Mouse (Mus musculus): Measurements from ENCODE around the gene Exoc4. TPM values are rescaled to one million over a fixed set of nuclear protein-coding genes. Genes with fewer than 3 reads are reported as not detected.

Gene Exoc4
- polyA plus RNA-seq, 1 experiment: 9.2 TPM

DNA sequence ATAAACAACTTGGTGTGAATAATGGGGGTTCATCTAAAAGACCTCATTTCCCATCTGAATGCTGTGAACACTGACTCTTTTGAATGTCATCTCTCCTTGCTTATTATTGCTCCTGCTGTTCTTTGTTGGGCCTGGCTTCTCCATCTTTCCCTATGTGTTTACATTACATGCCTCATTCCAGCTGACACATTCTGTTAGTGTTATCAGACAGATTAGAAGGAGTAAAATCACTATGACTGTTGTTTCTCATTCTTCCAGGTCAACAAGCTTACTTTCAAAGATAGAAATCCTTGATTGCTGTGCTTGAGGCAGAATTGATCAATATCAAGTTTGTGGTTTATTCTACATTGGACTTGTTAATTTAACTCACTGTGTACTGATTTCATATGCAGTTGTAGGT is 377.0 kb downstream of the Exoc4 start:
- DNase-seq (ENCODE audit: low spot score): no peak

DNA sequence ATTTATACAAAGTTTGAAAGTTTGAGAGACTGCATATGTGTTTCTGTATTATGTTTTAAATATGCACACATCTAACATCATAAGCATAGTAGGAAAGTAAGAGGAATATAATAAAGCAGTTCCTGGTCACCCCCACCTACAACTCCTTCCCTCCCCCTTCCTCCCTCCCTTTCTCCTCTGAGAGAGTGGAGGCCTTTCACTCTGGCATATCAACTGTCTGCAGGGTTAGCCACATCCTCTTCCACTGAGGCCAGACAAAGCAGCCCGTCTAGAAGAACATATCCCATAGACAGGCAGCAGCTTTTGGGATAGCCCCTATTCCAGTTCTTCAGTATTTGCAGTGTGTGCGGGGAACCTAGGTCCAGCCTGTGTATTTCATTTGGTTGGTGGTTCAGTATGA is 382.2 kb downstream of the Exoc4 start:
- no peak for DNase-seq (ENCODE audit: low spot score)

DNA sequence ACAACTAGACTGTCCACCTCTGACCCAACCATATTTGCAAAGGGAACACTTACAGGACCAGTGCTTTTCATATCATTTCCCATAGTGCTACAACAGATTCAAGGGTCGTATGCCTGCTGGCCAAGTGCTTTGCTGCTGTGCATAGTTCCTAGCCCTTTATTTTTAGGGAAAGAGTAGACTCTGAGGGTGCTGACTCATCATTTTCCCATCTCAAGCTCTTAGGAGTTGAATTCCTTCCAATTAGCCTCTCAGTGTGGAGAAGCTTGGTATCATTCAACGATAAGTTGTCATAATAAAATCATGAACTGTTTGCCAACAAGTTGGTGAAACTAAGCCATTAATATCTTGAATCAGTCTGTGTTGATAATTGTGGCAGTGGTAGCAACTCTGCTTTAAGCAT is 388.3 kb downstream of the Exoc4 start:
- DNase-seq (ENCODE audit: low spot score): no peak

DNA sequence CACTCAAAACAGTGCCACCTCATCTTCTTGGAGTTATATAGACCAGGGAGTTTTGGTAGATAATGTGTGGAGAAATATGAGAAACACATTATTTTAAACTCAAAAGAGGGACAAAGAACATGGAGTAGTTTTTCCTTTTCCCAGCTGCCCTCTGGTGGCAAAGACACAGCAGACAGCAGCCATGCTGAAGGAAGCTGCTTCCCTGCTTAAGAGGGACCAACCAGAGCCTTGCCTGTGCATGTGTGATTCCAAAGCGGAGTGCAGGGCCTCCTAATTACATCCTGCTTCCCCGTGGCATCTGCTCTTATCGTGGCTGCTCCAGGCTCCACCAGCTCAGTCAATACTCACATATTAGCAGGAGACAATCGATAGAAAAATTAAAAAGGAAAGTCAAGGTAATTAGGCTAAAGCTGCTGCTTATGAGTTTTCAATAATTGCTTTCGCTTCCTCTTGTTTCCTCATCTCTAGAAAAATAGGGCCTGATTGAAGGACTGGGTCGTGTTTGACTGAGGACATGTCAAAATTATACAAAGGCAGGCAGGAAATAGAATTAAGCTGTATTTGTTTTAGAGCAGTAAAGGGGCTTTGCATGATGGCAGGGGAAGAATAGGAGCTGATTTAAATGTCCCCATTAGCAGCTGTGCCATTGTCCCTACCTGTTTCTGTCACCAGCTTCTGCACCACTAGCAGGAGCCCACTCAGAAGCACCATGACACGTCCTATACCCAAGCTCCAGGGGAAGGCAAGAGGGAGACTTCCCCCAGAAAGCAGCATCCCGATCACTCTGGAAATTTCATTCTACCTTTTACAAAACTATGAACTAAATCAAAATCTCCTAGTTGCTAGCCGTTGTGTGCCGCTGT is 433.1 kb downstream of the Exoc4 start:
- DNase-seq (ENCODE audit: low spot score): no peak

DNA sequence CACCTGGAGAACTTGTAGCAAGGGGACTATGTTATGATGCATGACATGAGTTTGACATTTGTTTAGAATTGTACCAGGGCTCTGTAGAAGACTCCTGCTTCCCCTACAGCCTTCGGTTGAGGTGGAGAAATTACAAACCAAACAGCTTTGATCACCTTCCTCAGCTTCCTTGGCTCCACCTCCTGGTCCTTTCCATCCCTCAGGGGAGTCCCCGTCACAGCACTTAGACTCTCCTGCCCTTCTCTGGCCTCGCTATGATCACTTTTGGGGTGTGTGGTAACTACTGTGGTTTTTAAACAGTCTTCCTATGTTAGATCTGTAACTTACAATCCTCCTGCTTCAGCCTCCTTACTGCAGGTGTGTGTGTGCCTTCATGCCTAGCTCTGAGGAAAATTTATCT is 434.6 kb downstream of the Exoc4 start:
- DNase-seq (ENCODE audit: low spot score): no peak

DNA sequence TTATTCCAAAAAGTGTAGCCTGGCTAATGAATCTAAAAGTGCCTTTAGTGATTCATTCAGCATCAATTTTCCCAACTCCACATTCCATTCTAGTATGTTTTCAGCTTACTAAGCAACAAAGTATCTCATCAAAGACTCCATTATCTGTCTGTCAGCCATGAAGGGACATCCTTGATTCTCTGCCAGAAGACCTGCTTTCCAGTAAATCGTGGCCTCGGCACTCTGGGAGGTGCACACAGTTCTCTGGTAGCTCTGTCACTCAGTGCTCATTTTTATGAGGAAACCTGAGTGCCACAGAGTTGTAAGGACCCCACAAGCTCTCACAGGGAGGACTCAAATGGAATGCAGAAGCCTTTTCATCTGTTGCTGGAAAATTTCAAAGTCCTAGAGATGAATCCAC is 436.4 kb downstream of the Exoc4 start:
- DNase-seq (ENCODE audit: low spot score): no peak

DNA sequence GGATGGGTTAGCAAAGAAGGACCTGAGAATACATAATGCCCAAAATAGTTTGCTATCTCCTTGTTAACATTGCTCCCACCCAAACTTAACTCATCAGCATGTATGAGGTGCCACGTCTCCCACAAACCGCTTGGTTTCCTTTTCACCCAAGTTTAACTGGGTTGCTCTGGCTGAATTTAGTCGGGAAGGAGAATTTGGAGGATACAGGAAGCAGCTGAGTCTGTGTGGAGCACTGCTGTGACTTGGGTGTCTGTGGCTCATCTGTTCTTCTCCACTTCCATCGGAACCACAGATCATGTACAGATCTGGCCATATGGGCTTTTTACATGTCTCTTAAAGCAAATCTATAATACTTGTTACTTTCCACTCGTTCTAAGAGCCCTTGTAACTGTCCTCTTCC is 441.7 kb downstream of the Exoc4 start:
- DNase-seq (ENCODE audit: low spot score): no peak

DNA sequence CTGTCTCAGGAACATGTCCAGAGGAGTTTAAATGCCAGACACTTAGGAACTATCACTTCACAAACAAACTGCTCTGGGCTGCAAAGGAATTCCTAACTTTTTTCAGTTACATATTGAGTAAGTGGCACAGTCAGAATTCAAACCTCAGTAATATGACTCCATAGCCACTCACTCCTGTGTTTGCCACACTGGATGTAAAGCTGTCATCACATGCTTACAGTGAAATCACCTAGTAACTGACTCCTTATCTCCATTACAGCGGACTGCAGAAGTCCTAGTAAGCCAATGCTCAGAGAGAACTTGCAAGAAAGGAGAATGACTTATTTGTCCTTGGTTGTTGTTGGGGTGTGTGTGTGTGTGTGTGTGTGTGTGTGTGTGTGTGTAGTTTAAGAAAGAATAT is 448.1 kb downstream of the Exoc4 start:
- DNase-seq (ENCODE audit: low spot score): no peak

DNA sequence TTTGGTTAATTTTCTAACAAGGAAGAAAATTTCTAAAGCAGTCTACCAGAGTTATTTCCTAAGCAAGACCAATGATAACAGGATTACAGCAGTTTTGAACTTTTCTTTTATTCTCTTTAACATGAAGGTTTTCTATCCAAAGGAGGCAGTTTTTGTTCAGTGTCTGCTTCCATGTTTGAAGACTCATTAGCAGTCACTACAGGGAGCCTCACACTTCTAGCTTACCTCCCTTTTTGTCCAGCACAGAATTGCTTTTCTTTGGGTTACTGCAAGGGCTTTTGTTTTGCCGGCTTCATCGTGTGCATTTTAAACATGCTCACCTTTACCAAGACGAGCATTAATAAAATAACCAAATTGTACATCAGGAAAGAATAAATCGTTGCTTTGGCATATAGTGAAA is 460.0 kb downstream of the Exoc4 start:
- DNase-seq (ENCODE audit: low spot score): no peak

DNA sequence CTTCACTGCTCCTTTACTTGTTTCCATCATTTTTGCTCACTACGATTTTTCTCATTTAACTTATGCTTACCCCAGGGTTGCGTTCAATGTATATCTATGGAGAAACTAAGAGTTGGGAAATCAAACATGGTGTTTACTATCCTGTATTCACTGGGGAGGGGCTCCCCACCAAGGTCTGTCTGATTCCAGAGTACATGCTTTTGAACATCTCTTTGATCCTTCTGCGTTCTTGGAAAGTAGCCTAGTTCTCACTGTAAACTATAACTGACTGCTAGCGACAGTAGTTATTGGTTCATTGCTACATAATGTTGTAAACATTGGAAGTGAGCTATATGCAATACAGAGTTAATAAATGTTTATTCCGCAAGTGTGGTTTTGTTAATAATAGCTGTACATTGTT is 460.5 kb downstream of the Exoc4 start:
- DNase-seq (ENCODE audit: low spot score): no peak

DNA sequence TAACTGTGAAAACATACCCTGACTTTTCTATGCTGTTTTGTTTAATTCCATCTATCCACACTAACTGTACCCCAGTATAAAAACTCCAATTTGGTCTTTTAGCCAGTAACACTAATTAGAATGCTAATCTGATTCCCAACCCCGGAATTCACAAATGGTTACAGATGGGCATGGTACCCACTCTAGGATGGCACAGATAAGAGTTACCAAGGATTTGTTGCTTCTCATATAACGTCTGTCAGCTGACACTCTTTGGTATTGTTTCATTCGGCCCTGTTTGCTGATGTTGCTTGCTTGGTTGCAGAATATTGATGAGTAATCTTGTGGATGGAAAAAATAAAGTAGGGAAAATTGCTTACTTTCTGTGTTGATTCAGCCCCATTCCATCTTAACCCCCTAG is 462.9 kb downstream of the Exoc4 start:
- DNase-seq (ENCODE audit: low spot score): no peak

DNA sequence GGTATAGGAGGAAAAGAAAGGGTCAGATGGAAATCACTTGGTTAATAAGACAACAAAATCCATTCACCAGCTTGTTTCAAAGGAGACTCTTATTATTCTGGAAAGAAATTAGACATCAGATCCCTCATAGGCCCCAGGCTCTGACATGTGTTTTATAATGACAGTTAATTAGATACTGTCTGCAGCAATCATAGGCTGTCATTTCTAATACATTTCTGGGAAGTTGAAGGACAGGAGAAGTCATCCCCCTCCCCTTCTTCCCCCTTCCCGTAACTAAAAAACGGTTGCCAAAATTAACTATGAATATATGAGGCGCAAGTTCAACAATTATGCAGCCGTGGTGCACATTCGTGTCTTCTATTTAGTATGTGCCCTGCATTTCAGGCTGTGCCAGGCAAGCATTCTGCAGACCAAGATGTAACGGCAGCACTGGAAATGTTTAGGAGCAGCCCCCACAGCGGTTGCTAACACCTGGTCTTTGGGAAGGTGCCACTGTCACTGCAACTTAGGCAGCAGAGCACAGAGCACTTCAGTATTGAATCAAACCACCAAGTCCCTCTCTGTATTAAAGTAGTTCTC is 463.7 kb downstream of the Exoc4 start:
- no peak for DNase-seq (ENCODE audit: low spot score)

DNA sequence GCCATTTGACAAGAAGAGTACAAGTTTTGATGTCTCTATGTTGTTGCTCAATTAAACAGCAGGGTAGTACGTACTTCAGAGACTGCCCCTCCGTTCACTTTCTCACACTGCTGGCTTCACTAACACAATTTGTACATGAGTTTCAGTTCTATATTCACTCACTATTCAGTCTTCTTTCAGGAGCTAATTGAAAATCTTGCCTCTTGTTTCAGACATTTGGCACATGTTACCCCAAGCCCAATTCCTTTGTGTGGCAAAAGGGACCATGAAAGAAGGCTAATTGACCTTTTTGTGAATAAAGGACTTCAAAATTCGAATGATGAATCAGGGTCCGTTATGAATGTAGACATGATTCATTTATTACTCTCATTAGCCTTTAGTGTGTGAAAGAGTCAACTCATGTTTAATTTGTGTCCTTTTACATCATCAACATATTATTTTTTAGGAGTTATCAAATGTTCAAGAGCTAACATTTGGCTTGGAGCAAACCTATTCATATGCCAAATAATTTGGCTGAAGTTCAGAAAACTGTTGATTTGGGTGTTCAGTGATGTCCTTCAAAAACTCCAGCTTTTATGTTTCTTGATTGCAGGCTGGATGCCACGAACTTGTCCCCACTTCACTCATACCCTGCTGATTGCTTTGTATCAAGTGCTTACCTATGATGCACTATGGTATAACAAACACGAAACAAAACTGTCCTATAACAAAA is 467.5 kb downstream of the Exoc4 start:
- no peak for DNase-seq (ENCODE audit: low spot score)

DNA sequence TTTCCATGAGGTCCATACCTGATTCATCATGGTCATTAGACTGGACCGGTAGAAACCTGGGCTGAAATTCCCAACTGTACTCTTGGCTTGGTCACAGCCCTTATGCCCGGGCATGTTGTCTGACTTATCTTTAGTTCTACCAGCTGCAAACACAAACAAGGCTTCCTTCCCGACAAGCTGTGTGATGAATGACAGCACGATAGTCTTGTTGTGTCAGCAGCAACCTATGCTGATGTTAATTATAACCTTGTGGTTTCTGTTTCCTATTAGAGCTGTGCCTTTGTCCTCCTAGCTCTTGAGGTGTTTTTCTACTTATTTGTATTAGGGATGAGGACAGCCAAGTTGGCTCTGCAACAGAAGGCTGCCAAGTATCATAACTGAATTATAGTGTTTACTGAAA is 472.3 kb downstream of the Exoc4 start:
- no peak for DNase-seq (ENCODE audit: low spot score)

DNA sequence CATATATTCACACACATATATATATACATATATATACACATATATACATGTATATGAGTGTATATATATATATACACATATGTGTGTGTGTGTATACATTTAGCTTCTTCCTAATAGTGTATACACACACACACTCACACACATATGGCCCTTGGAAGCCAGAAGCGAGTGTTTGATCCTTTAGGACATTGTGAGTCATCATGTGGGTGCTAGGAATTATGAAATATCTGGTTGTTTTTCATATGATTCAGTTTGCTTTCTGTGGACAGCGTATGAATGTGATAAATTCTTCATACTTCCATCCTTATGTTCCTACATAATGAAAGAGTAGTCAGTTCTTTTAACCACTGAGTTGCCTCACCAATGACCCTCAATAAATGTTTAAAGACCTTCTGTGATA is 473.9 kb downstream of the Exoc4 start:
- no peak for DNase-seq (ENCODE audit: low spot score)

DNA sequence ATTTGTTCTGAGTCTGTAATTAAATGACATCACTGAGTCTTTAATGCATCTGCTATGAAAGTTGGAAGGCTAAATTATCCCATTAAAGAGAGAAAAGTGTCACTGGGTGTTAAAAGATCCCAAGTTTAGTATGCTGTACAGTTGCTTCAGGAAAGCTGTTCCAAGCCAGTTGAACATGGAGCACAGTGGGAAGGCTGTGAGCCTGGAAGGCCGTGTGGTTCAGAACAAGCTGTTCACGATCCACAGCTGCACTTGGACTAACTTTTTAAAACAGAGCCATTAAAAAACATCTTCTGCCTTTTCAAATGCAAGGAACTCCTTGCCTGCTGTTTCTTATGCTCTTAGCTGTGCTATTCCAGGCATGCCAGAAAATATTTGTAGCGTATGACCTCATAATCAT is 475.7 kb downstream of the Exoc4 start:
- DNase-seq (ENCODE audit: low spot score): no peak

DNA sequence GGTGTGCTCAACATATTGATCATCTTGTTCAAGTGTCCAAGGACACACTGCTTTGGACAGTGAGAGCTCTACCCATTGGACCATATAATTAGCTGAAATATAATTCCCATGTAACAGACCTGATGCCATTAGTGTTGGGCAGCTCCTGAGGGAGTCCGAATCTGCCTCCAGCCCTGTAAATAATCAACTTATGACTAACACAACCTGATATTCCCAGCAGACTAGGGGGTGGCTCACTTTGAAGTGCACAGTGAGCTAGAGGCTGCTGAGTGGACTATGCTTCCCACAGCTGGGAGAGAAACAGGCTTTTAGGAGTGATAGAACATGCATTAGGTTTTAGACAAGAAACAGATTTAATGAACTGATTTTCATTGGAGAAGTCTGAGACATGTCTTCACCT is 478.4 kb downstream of the Exoc4 start:
- no peak for DNase-seq (ENCODE audit: low spot score)

DNA sequence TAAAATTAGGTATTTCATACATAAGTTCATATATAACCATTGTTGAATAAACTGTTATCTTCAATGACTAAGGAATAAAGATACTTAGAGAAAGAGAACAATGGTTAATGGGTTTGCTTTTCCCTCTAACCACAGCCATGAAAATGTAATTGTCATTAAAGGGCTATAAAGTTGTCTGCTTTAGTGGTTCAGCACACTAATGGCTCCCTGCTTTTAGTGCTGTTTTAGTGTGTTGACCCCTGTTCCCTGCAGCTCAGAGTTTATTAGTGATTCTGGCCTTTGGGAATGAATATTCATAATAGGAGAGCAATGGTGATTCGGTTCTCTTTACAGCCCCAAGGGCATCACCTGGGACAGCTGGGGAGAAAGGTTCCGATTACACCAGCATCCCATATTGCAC is 483.3 kb downstream of the Exoc4 start:
- no peak for DNase-seq (ENCODE audit: low spot score)

DNA sequence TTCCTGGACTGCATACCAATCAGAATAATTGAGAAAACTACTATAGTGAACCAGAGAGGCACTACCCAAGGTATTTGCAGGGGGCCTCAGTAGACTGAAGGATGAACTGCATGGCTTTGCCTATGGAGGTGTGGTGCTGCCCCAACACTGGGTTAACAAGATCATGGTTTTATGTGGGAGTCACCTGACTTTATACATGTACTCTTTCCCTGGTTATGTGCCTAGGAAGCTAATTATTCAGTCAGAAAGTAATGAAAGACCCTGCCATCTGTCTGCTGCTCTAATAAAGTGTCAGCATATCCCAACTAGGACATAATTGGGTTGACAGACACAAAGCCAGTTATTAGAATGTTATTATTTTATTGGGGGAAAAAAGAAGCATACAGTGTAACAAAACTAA is 484.7 kb downstream of the Exoc4 start:
- no peak for DNase-seq (ENCODE audit: low spot score)

DNA sequence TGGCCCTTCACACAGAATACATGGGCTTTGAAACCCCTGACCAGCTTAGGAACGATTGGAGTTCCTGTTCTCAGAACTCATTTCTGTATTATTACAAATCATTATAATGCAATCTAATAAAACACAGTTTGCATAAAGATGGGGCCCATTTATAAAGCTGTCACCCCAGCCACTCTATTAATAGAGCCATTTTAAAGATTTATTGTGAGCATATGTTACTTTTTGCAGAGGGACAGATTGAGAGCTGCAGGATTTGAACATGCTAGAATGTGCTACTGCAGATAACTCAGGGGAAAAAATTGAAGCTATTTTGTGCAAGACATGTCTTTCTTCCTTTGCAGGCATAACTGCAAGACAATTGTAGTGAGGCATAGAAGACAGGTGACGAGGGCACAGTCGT is 485.1 kb downstream of the Exoc4 start:
- DNase-seq (ENCODE audit: low spot score): no peak

DNA sequence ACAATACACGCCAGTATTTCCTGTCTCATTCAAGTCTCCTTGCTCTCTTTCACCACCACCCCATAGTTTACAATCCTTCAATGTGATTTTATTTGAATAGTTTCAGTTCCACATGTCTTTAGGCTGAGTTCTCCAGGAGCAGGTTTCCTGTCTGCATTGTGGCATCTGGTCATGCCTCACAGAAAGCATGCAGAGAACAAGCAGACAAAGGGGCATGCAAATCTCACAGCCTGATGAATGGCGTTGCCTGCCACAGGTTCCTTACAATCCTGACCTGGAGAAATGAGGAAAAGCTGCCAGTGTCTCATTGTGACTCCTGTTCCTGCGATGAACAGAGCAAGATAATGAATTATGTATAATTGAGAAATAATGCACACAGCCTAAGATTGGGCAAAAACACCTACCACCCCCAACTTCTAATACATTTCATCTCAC is 490.0 kb downstream of the Exoc4 start:
- no peak for DNase-seq (ENCODE audit: low spot score)

DNA sequence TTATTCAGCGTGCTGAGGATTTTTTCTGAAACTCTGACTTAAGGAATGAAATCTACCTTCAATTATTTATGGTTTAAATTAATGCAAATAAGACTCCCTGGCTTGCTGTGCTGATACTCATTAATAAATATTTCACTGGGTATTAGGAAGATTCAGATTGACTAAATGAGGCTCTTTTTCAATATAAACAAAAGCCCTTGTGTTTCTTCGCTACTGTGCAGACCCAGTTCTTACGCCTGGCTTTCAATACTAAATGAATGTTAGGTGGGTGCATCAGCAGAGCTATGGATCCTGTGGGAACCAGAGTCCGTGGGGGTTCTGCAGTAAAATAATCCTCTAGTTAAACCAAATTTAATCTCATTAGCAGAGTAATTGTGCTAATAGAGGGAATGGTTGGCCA is 490.4 kb downstream of the Exoc4 start:
- no peak for DNase-seq (ENCODE audit: low spot score)

DNA sequence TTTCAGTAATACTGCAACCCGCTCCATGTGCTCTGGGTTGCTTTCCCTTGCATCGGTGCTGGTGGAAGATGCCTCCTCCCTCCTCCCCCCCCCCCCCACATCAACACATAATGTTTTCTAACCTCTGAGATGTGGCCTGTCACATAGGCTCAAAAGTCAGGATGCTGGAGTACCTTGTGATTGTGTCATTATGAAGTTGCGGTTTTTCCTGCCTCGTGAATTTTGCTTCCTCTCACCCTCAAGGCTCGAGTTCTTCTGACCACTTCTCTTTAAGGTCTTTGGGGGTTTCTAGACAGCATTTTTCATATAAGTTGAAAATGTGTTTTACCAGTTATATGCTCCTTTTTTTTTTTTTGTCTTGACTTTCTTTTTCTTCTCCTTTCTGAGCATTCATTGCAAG is 507.1 kb downstream of the Exoc4 start:
- no peak for DNase-seq (ENCODE audit: low spot score)
